Mouse (Mus musculus) monocyte, adult 59 days (primary cell): ENCODE results near the gene Nlrp1a. TPM values are rescaled to one million over a fixed set of nuclear protein-coding genes. Genes with fewer than 3 reads are reported as not detected.

Source experiments
- total RNA-seq, 2 experiments: library from RNA; stranded (reverse); gene quantifications; one replicate each; pipeline ENCODE4 v1.2.4; 2023

The Nlrp1a gene
- 10 to 100 TPM; 23.7 to 27.8 TPM for total RNA-seq

GRCm38 (mm10) chr11:71144661-71145060 is at the start of gene Nlrp1a:
TSS of gene Nlrp1a (minus strand) at chr11:71144704.

Other genes starting within 250 kb of the Nlrp1a start
- gene Nup88, start 174.7 kb downstream of the Nlrp1a start, total RNA-seq: 10 to 100 TPM; 56.3 to 65.5 TPM
- gene Rpain, start 174.5 kb downstream of the Nlrp1a start, total RNA-seq: 10 to 100 TPM; 30.3 to 36.2 TPM
- 10 to 100 TPM; 55.7 to 60.5 TPM for gene C1qbp, start 161.7 kb downstream of the Nlrp1a start, total RNA-seq
- gene Dhx33, start 140.3 kb downstream of the Nlrp1a start, total RNA-seq: 10 to 100 TPM; 18.1 to 21.5 TPM
- gene Mis12, start 125.1 kb downstream of the Nlrp1a start, total RNA-seq: 10 to 100 TPM; 13.0 to 18.3 TPM
- 10 to 100 TPM; 39.1 to 44.5 TPM for gene Derl2, start 124.9 kb downstream of the Nlrp1a start, total RNA-seq
- not detected for gene 6330403K07Rik, start 111.2 kb downstream of the Nlrp1a start, total RNA-seq
- 10 to 100 TPM; 18.9 to 21.8 TPM for gene Nlrp1b, start 86.0 kb upstream of the Nlrp1a start, total RNA-seq